Mouse (Mus musculus) liver, postnatal 0 days (tissue): ENCODE results near the gene Mef2d.

Experiments used
- CTCF ChIP-seq: sonication (generic); IDR thresholded peaks from 2 replicates; pipeline ENCODE4 v1.5.1; 2016; ENCODE audit warnings: antibody characterized with exemption, low read depth
- EP300 ChIP-seq: IDR thresholded peaks from 2 replicates; pipeline ENCODE4 v1.6.1; 2016; ENCODE audit warnings: antibody characterized with exemption, low read depth, mild to moderate bottlenecking

- TF ChIP-seq EP300: no peak
- no peak for TF ChIP-seq CTCF
Observed at GRCm38 (mm10) chr3:88156817-88157216, 14.6 kb downstream of the Mef2d start.
